Mouse (Mus musculus): Measurements from ENCODE around the gene Ms4a18. TPM values are rescaled to one million over a fixed set of nuclear protein-coding genes. Genes with fewer than 3 reads are reported as not detected.
A peak's percentile ranks its signal among the peaks of the same experiment; 100 is the strongest.

The Ms4a18 gene
- total RNA-seq, 2 experiments from 2014 or later, result not detected

DNA sequence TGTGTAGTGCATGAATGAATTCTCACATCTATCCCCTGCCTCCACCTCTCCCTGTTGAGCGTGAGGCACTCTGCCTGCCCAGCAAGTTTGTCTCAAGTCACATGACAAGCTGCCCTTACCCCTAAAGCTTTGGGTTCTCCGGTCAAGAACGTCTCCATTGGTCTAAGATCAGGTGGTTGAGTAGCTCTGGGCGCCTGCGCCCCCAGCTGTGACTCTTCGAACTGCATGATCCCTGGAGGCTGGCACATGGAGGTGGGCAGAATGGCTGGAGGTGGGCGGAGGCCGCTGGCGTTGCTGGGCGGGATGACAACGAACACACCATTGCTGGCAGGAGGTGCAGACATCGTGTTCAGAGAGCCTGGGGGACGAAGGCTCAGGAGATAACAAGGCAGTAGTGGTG is 33.3 kb downstream of the Ms4a18 start:
- intact Hi-C loops (cut with DNase I), result no loop called here

GRCm38 (mm10) chr19:10983146-10983545 is 34.7 kb downstream of the Ms4a18 start:
- DNase-seq, result peak; percentile 51 to 60
- intact Hi-C loops (cut with DNase I), result no loop called here

More for the DNA sequence above, 33.3 kb downstream of the Ms4a18 start:
- no peak for DNase-seq

DNA sequence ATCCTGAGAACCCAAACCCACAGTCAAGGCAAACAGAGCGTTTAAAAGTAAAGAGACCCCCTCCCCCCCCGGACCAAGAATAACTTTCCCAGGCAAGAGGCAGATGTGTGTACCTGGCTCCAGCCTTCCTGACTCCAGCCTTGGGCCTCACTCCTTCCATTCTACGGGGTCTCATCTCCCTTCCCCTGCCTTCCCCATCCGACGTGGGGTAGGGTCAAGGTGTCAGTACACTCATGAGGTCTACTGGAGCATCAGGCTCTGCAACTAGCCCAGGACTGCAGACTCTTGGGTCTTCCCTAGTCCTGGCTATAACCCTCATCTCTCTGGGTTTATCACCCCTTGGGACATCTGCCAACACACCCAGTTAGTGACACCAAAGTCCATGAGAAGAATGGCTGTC is 37.6 kb downstream of the Ms4a18 start:
- DNase-seq, result no peak
- intact Hi-C loops (cut with DNase I), result no loop called here

- DNase-seq, result peak; percentile 83 to 87
- intact Hi-C loops (cut with DNase I), result no loop called here
Measured at GRCm38 (mm10) chr19:10979184-10980168, 38.4 kb downstream of the Ms4a18 start.

- DNase-seq, result peak; percentile 20 to 44
- intact Hi-C loops (cut with DNase I), result no loop called here
Measured at GRCm38 (mm10) chr19:10976318-10976717, 41.5 kb downstream of the Ms4a18 start.

GRCm38 (mm10) chr19:10975187-10975586 is 42.6 kb downstream of the Ms4a18 start:
- no peak for DNase-seq
- intact Hi-C loops (cut with DNase I), result no loop called here

GRCm38 (mm10) chr19:10974238-10974865 is 43.5 kb downstream of the Ms4a18 start, which contains the start of gene Ms4a10:
Gene Ms4a10, minus strand, starts transcription at chr19:10974670.
- intact Hi-C loops (cut with DNase I), result no loop called here
- DNase-seq, result no peak

GRCm38 (mm10) chr19:10973187-10973586 is 44.6 kb downstream of the Ms4a18 start:
- intact Hi-C loops (cut with DNase I), result no loop called here

GRCm38 (mm10) chr19:10972660-10973059 is 45.2 kb downstream of the Ms4a18 start:
- intact Hi-C loops (cut with DNase I), result no loop called here
- DNase-seq, result no peak

More at GRCm38 (mm10) chr19:10973187-10973586, 44.6 kb downstream of the Ms4a18 start:
- no peak for DNase-seq

GRCm38 (mm10) chr19:10970457-10970856 is 47.4 kb downstream of the Ms4a18 start:
- no peak for DNase-seq
- intact Hi-C loops (cut with DNase I), result no loop called here

DNA sequence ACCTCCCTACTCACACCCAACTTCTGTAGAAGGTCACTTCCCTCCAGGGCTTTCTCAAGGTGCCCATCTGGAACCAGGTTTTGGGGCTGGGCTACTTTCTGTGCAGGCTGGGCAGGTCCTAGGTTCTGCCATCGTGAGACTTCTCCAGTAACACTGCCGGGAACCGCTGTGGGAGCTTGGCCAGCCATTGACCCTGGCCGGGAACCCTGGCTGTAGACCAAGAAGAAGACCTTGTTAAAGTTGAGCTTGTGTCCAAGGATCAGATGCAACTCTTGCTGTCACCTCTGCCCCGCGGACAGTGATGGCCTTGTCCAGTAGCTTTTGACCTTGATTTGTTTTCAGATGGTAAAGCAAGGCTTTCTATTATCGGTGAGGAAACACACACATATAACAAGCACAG is 49.3 kb downstream of the Ms4a18 start:
- intact Hi-C loops (cut with DNase I), result no loop called here
- no peak for DNase-seq

GRCm38 (mm10) chr19:10965721-10966120 is 52.1 kb downstream of the Ms4a18 start:
- peak in 1 of 2 experiments; percentile 10 for DNase-seq
- intact Hi-C loops (cut with DNase I), result no loop called here

DNA sequence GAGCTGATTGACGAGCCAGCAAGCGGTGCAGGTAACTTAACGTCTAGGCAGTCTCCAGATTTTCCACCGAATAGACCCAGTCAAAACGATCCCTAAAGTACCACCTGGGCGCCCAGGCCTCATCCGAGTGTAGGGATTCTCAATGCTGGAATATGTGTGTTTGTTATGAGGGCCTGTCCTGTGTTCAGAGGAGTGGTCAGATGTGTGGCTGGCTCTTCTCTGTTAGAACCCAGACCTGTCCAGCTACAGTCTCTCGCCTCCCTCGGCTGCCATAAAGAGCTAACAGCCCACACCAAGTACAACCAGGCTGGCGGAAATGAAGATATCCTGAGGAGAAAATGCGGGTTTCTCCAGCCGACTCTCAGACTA is 57.9 kb downstream of the Ms4a18 start:
- intact Hi-C loops (cut with DNase I), result loop anchor here (2.0 kb wide), 3 partner anchors 51 to 283 kb away; no protein-coding TSS in a partner anchor
- no peak for DNase-seq

GRCm38 (mm10) chr19:10959085-10959977 is 58.5 kb downstream of the Ms4a18 start:
- DNase-seq, result peak; percentile 29 to 74
- intact Hi-C loops (cut with DNase I), result loop anchor here (2.0 kb wide), 3 partner anchors 51 to 283 kb away; no protein-coding TSS in a partner anchor

GRCm38 (mm10) chr19:10952021-10952939 is 65.6 kb downstream of the Ms4a18 start:
- DNase-seq, result peak; percentile 58 to 72
- intact Hi-C loops (cut with DNase I), result no loop called here

- no peak for DNase-seq
- intact Hi-C loops (cut with DNase I), result loop anchor here (5.0 kb wide), 1 partner anchor 52 kb away; the partner anchor contains the start of gene Prpf19
Measured at GRCm38 (mm10) chr19:10949558-10949957, 68.3 kb downstream of the Ms4a18 start.

GRCm38 (mm10) chr19:10949112-10949511 is 68.7 kb downstream of the Ms4a18 start, which contains the start of gene Ccdc86:
Gene Ccdc86, minus strand, starts transcription at chr19:10949266.
- DNase-seq, result peak; percentile 92 to 97
- intact Hi-C loops (cut with DNase I), result loop anchor here (5.0 kb wide), 1 partner anchor 52 kb away; the partner anchor contains the start of gene Prpf19

GRCm38 (mm10) chr19:10948416-10948815 is 69.4 kb downstream of the Ms4a18 start:
- intact Hi-C loops (cut with DNase I), result loop anchor here (5.0 kb wide), 1 partner anchor 51 kb away; the partner anchor contains the start of gene Prpf19
- DNase-seq, result no peak

GRCm38 (mm10) chr19:10947219-10947618 is 70.6 kb downstream of the Ms4a18 start:
- intact Hi-C loops (cut with DNase I), result loop anchor here (5.0 kb wide), 1 partner anchor 50 kb away; the partner anchor contains the start of gene Prpf19
- DNase-seq, result no peak
